Mouse (Mus musculus) v-Abl transformed pro-B cells (cell line): ENCODE results near the gene Krt15.

Experiments used
- in situ Hi-C, 2 experiments: fragments of 400-800 bp; cut with MboI; formaldehyde crosslinking; loops; one replicate each; pipeline ENCODE4 v1.15.1; 2025; ENCODE audit not compliant: unreplicated experiment in 2 of 2

The Krt15 gene

GRCm38 (mm10) chr11:100135731-100136130 lies at the start of gene Krt15:
Gene Krt15 (minus strand): TSS chr11:100135928.
- in situ Hi-C loops, result no loop called here

- in situ Hi-C loops, result no loop called here
Measured at GRCm38 (mm10) chr11:100181725-100182124, 46.0 kb upstream of the Krt15 start.

GRCm38 (mm10) chr11:100179260-100179659 lies 43.5 kb upstream of the Krt15 start:
- in situ Hi-C loops, result no loop called here

- in situ Hi-C loops, result no loop called here
Measured at GRCm38 (mm10) chr11:100178307-100178706, 42.6 kb upstream of the Krt15 start.

- in situ Hi-C loops, result no loop called here
Measured at GRCm38 (mm10) chr11:100176791-100177190, 41.1 kb upstream of the Krt15 start.

- in situ Hi-C loops, result no loop called here
Measured at GRCm38 (mm10) chr11:100168765-100169762, 33.3 kb upstream of the Krt15 start.

GRCm38 (mm10) chr11:100168071-100168470 lies 32.3 kb upstream of the Krt15 start:
- in situ Hi-C loops, result no loop called here

- in situ Hi-C loops, result no loop called here
Measured at GRCm38 (mm10) chr11:100164392-100164791, 28.7 kb upstream of the Krt15 start.

GRCm38 (mm10) chr11:100157908-100158477 lies 22.3 kb upstream of the Krt15 start:
- in situ Hi-C loops, result no loop called here

- in situ Hi-C loops, result no loop called here
Measured at GRCm38 (mm10) chr11:100157331-100157730, 21.6 kb upstream of the Krt15 start.

GRCm38 (mm10) chr11:100155497-100156255 lies 19.9 kb upstream of the Krt15 start:
- in situ Hi-C loops, result no loop called here

- in situ Hi-C loops, result no loop called here
Measured at GRCm38 (mm10) chr11:100148615-100149330, 13.0 kb upstream of the Krt15 start, which contains the start of gene Krt19. Gene Krt19 (minus strand): TSS chr11:100148665.

- in situ Hi-C loops, result no loop called here
Measured at GRCm38 (mm10) chr11:100147566-100148353, 12.0 kb upstream of the Krt15 start.

GRCm38 (mm10) chr11:100145858-100146560 lies 10.3 kb upstream of the Krt15 start:
- in situ Hi-C loops, result no loop called here

GRCm38 (mm10) chr11:100145104-100145503 lies 9.4 kb upstream of the Krt15 start:
- in situ Hi-C loops, result no loop called here

- in situ Hi-C loops, result no loop called here
Measured at GRCm38 (mm10) chr11:100140966-100141365, 5.2 kb upstream of the Krt15 start.

GRCm38 (mm10) chr11:100139391-100139790 lies 3.7 kb upstream of the Krt15 start:
- in situ Hi-C loops, result no loop called here

GRCm38 (mm10) chr11:100138809-100139208 lies 3.1 kb upstream of the Krt15 start:
- in situ Hi-C loops, result no loop called here

GRCm38 (mm10) chr11:100137693-100138092 lies 2.0 kb upstream of the Krt15 start:
- in situ Hi-C loops, result no loop called here
